19 mouse cellular contexts compared by ENCODE assay signal in genomic region chr19:10176477-10176876, GRCm38 (mm10). TPM values are rescaled to one million over a fixed set of nuclear protein-coding genes. Genes with fewer than 3 reads are reported as not detected.
DNase-seq lines count a peak whose midpoint lies in the region; ATAC-seq and TF ChIP-seq lines count a peak whose summit lies in the region.
"Had no signal": no experiment of that assay in that cellular context is flagged by ENCODE, and none has a peak within 500 bp of the region (broad histone marks: within the 10 kb centered on the region; RNA-seq: fewer than 3 reads in every experiment).

No protein-coding gene starts in this region.

- ATAC-seq in heart, embryonic 15.5 days (replicated peaks; ENCODE audit: insufficient number of reproducible peaks, insufficient read depth, low FRiP score, low read depth), result no peak
- no peak for ATAC-seq in liver, embryonic 11.5 days (replicated peaks; ENCODE audit: low FRiP score)
- ATAC-seq in liver, embryonic 12.5 days, result no peak
- ATAC-seq in lung, postnatal 0 days, result peak; percentile 39; the same call in 1 of the 2 replicates
- ATAC-seq: activated CD4-positive, CD25-positive, alpha-beta regulatory T cell, adult 4 months; forebrain, embryonic 14.5 days; Patski had no signal

- DNase-seq in heart, embryonic 10.5 days (ENCODE audit: low spot score), result no peak
- peak; percentile 11 for DNase-seq in liver, embryonic 11.5 days (ENCODE audit: low spot score)
- DNase-seq in lung, postnatal 0 days (ENCODE audit: low spot score), result no peak
- DNase-seq in lung, postnatal 25 days (ENCODE audit: low spot score), result no peak
- DNase-seq: adrenal gland, postnatal 25 days; cerebellum, adult 2 months; cerebellum, postnatal 10 days; gastrocnemius, adult 2 months; gastrocnemius, postnatal 25 days; heart, postnatal 36 days had no signal

- H3K4me1 ChIP-seq in heart, embryonic 15.5 days (replicated peaks), result peaks cover 13% of the 10 kb centered on the region
- H3K4me1 ChIP-seq in heart, embryonic 10.5 days, result peaks cover 7% of the 10 kb centered on the region
- H3K4me1 ChIP-seq in liver, embryonic 11.5 days (replicated peaks; ENCODE audit: control insufficient read depth, insufficient read depth, low read length), result peaks cover 28% of the 10 kb centered on the region
- H3K4me1 ChIP-seq in liver, embryonic 12.5 days, result peaks cover 50% of the 10 kb centered on the region
- no peaks in the 10 kb centered on the region for H3K4me1 ChIP-seq in lung, postnatal 0 days (ENCODE audit: insufficient read depth, low read depth, low read length)
- H3K4me1 ChIP-seq: hindbrain, embryonic 15.5 days had no signal

- peak overlapping the region; percentile 42; the same call in 1 of the 2 replicates for H3K27ac ChIP-seq in heart, embryonic 15.5 days
- no peak overlapping the region for H3K27ac ChIP-seq in heart, embryonic 10.5 days
- no peak overlapping the region for H3K27ac ChIP-seq in liver, embryonic 11.5 days (ENCODE audit: low read depth, low read length)
- H3K27ac ChIP-seq in liver, embryonic 12.5 days, result no peak overlapping the region
- no peak overlapping the region for H3K27ac ChIP-seq in lung, postnatal 0 days (ENCODE audit: low read length)
- H3K27ac ChIP-seq: embryonic facial prominence, embryonic 10.5 days; forebrain, embryonic 10.5 days; gastrocnemius, adult 2 months; hindbrain, embryonic 15.5 days had no signal

- TF ChIP-seq CTCF in lung, postnatal 0 days (IDR thresholded peaks at IDR 0.05), result no peak

- H3K36me3 ChIP-seq in heart, embryonic 15.5 days, result no peaks in the 10 kb centered on the region
- no peaks in the 10 kb centered on the region for H3K36me3 ChIP-seq in heart, embryonic 10.5 days
- no peaks in the 10 kb centered on the region for H3K36me3 ChIP-seq in liver, embryonic 11.5 days (ENCODE audit: control insufficient read depth, insufficient read depth, low read length)
- no peaks in the 10 kb centered on the region for H3K36me3 ChIP-seq in liver, embryonic 12.5 days
- H3K36me3 ChIP-seq in lung, postnatal 0 days (ENCODE audit: insufficient read depth, low read length), result no peaks in the 10 kb centered on the region
- H3K36me3 ChIP-seq: embryonic facial prominence, embryonic 10.5 days; forebrain, embryonic 10.5 days; hindbrain, embryonic 15.5 days had no signal

- H3K9ac ChIP-seq in heart, embryonic 15.5 days, result no peak overlapping the region
- no peak overlapping the region for H3K9ac ChIP-seq in liver, embryonic 11.5 days (ENCODE audit: low read depth, low read length)
- H3K9ac ChIP-seq in liver, embryonic 12.5 days, result no peak overlapping the region
- H3K9ac ChIP-seq in lung, postnatal 0 days (replicated peaks; ENCODE audit: low read depth), result no peak overlapping the region
- H3K9ac ChIP-seq: hindbrain, embryonic 15.5 days had no signal

- no peaks in the 10 kb centered on the region for H3K9me3 ChIP-seq in heart, embryonic 15.5 days (replicated peaks)
- H3K9me3 ChIP-seq in heart, embryonic 10.5 days, result 0 out of 2 replicates have a peak, but pooled peaks cover 4% of the 10 kb centered on the region
- H3K9me3 ChIP-seq in liver, embryonic 11.5 days (ENCODE audit: control insufficient read depth, low read length), result no peaks in the 10 kb centered on the region
- H3K9me3 ChIP-seq in liver, embryonic 12.5 days (replicated peaks), result no peaks in the 10 kb centered on the region
- H3K9me3 ChIP-seq in lung, postnatal 0 days (ENCODE audit: low read length), result no peaks in the 10 kb centered on the region
- H3K9me3 ChIP-seq: embryonic facial prominence, embryonic 10.5 days; forebrain, embryonic 10.5 days; hindbrain, embryonic 15.5 days had no signal

- no peak overlapping the region; the same call in 1 of the 2 replicates for H3K4me2 ChIP-seq in heart, embryonic 15.5 days
- no peak overlapping the region for H3K4me2 ChIP-seq in liver, embryonic 11.5 days
- H3K4me2 ChIP-seq in liver, embryonic 12.5 days, result no peak overlapping the region
- no peak overlapping the region for H3K4me2 ChIP-seq in lung, postnatal 0 days (replicated peaks; ENCODE audit: low read depth, low read length)
- H3K4me2 ChIP-seq: hindbrain, embryonic 15.5 days had no signal

- 71% methylated on average over 1 of the region's 1 CpGs for WGBS in heart, embryonic 15.5 days
- WGBS in heart, embryonic 10.5 days, result 77% methylated on average over 1 of the region's 1 CpGs
- WGBS in liver, embryonic 11.5 days, result 92% methylated on average over 1 of the region's 1 CpGs
- 73% methylated on average over 1 of the region's 1 CpGs for WGBS in liver, embryonic 12.5 days (ENCODE audit: insufficient replicate concordance)
- 53% methylated on average over 1 of the region's 1 CpGs for WGBS in lung, postnatal 0 days

- H3K4me3 ChIP-seq in heart, embryonic 15.5 days, result no peak overlapping the region
- H3K4me3 ChIP-seq in heart, embryonic 10.5 days, result no peak overlapping the region
- H3K4me3 ChIP-seq in liver, embryonic 11.5 days (ENCODE audit: low read depth, low read length), result no peak overlapping the region
- no peak overlapping the region for H3K4me3 ChIP-seq in liver, embryonic 12.5 days
- H3K4me3 ChIP-seq in lung, postnatal 0 days (ENCODE audit: low read depth, low read length), result no peak overlapping the region
- H3K4me3 ChIP-seq: embryonic facial prominence, embryonic 10.5 days; forebrain, embryonic 10.5 days; gastrocnemius, adult 2 months; hindbrain, embryonic 15.5 days had no signal

- no peaks in the 10 kb centered on the region for H3K27me3 ChIP-seq in heart, embryonic 15.5 days
- H3K27me3 ChIP-seq in heart, embryonic 10.5 days (ENCODE audit: insufficient read depth, poor library complexity, severe bottlenecking), result no peaks in the 10 kb centered on the region
- H3K27me3 ChIP-seq in liver, embryonic 11.5 days (replicated peaks; ENCODE audit: control insufficient read depth, insufficient read depth, low read length), result no peaks in the 10 kb centered on the region
- H3K27me3 ChIP-seq in liver, embryonic 12.5 days (replicated peaks), result no peaks in the 10 kb centered on the region
- H3K27me3 ChIP-seq in lung, postnatal 0 days (replicated peaks; ENCODE audit: insufficient read depth, low read length), result no peaks in the 10 kb centered on the region
- H3K27me3 ChIP-seq: CH12.LX; hindbrain, embryonic 15.5 days; Patski had no signal

- TF ChIP-seq EP300 in lung, postnatal 0 days (IDR thresholded peaks at IDR 0.05), result no peak

RNA-seq across cellular contexts. Expression of gene Fads1, which starts 6.2 kb away (rescaled TPM):
- polyA plus RNA-seq in heart, embryonic 15.5 days (2015; fragmentation: Nextera tagmentation; extraction: Ambion mirVana), result 39.4 and 52.1 TPM in 2 replicates
- 76.6 and 89.6 TPM in 2 replicates for polyA plus RNA-seq in heart, embryonic 10.5 days (2016; fragmentation: Nextera tagmentation; extraction: Ambion mirVana)
- 113 and 121 TPM in 2 replicates for polyA plus RNA-seq in liver, embryonic 11.5 days (2014; fragmentation: Nextera tagmentation; extraction: Ambion mirVana)
- polyA plus RNA-seq in liver, embryonic 12.5 days (2016; fragmentation: Nextera tagmentation; extraction: Ambion mirVana), result 86.4 and 91.6 TPM in 2 replicates
- polyA plus RNA-seq in lung, postnatal 0 days (2015; fragmentation: Nextera tagmentation; extraction: Ambion mirVana), result 44.5 and 48.8 TPM in 2 replicates

RNA-seq across cellular contexts. Expression of gene Tmem258, which starts 27.3 kb away (rescaled TPM):
- polyA plus RNA-seq in heart, embryonic 15.5 days (2015; fragmentation: Nextera tagmentation; extraction: Ambion mirVana), result 351 and 380 TPM in 2 replicates
- 384 and 400 TPM in 2 replicates for polyA plus RNA-seq in heart, embryonic 10.5 days (2016; fragmentation: Nextera tagmentation; extraction: Ambion mirVana)
- polyA plus RNA-seq in liver, embryonic 11.5 days (2014; fragmentation: Nextera tagmentation; extraction: Ambion mirVana), result 472 and 478 TPM in 2 replicates
- 350 and 353 TPM in 2 replicates for polyA plus RNA-seq in liver, embryonic 12.5 days (2016; fragmentation: Nextera tagmentation; extraction: Ambion mirVana)
- 362 and 394 TPM in 2 replicates for polyA plus RNA-seq in lung, postnatal 0 days (2015; fragmentation: Nextera tagmentation; extraction: Ambion mirVana)

RNA-seq across cellular contexts. Expression of gene Fen1, which starts 27.5 kb away (rescaled TPM):
- polyA plus RNA-seq in heart, embryonic 15.5 days (2015; fragmentation: Nextera tagmentation; extraction: Ambion mirVana), result 39.9 and 53.3 TPM in 2 replicates
- 96.5 and 128 TPM in 2 replicates for polyA plus RNA-seq in heart, embryonic 10.5 days (2016; fragmentation: Nextera tagmentation; extraction: Ambion mirVana)
- polyA plus RNA-seq in liver, embryonic 11.5 days (2014; fragmentation: Nextera tagmentation; extraction: Ambion mirVana), result 215 and 236 TPM in 2 replicates
- polyA plus RNA-seq in liver, embryonic 12.5 days (2016; fragmentation: Nextera tagmentation; extraction: Ambion mirVana), result 198 and 200 TPM in 2 replicates
- 18.0 and 18.7 TPM in 2 replicates for polyA plus RNA-seq in lung, postnatal 0 days (2015; fragmentation: Nextera tagmentation; extraction: Ambion mirVana)
